Mouse (Mus musculus) gastrocnemius, adult 8-10 months (tissue): ENCODE measurements around the gene Tasp1. TPM values are rescaled to one million over a fixed set of nuclear protein-coding genes. Genes with fewer than 3 reads are reported as not detected.
"Not testable (repeated sequence)": the region's sequence is repeated elsewhere in the genome, so short reads cannot be mapped to it uniquely, and the experiment has no call there.

Experiments used
- DNase-seq, 2 experiments: peaks; one replicate each; pipeline ENCODE4 v3.0.0; 2022; ENCODE audit warnings: low spot score in 2 of 2
- total RNA-seq, 4 experiments: library from RNA; stranded (reverse); gene quantifications; 2 replicates each; pipeline ENCODE4 v1.2.4; 2022

The Tasp1 gene
- total RNA-seq, 4 experiments from 2014 or later = 5.1 to 6.2 (median 5.4) TPM

DNA sequence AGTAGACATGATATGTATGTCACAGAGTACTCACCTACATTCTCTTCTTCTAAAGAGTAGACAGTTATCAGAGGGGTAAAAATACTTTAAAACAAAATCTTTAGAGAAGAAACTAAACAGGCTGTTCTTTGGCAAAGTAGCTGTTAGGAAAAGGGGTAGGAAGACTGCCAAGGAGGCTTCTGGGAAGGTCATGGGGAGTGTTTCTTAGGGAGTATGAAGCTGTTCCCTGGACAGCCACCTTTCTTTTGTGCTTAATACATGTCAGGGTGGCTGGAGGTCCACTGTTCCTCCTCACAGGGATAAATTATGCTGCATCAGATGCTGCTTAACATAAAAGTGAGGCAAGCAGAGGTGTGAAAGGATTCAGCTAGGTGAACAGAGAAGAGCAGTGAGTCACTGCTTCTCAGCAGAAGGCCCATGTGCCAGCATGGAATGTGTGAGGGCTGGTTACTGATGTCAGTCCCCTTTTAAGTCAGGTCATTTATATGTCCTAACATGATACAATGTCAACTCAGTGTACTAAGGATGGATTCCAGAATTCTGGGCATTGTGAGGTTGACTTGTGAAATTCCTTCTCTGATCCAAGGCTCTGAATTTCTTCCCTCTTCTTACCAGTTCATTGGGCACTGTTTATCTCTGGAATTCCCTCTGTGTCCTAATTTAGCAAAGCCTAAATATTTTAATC, 175.1 kb downstream of the Tasp1 start:
- no peak for DNase-seq

DNA sequence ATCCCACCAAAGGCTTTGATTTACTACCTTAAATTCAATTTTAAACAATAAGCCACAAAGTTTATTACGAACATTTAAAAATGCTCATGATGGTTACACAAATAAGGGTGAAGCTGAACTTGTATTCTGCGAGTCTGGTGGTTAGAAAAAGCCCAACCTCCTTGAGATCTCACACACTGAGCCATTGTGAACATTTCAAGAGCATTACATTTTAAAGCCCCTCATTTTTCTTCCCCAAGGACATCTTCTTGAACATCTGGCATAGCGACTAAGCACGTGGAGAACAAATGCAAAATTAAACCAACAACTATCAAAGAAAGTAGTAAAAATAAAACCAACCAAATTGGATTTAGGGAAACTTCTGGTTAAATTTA, 182.4 kb downstream of the Tasp1 start:
- no peak for DNase-seq

DNA sequence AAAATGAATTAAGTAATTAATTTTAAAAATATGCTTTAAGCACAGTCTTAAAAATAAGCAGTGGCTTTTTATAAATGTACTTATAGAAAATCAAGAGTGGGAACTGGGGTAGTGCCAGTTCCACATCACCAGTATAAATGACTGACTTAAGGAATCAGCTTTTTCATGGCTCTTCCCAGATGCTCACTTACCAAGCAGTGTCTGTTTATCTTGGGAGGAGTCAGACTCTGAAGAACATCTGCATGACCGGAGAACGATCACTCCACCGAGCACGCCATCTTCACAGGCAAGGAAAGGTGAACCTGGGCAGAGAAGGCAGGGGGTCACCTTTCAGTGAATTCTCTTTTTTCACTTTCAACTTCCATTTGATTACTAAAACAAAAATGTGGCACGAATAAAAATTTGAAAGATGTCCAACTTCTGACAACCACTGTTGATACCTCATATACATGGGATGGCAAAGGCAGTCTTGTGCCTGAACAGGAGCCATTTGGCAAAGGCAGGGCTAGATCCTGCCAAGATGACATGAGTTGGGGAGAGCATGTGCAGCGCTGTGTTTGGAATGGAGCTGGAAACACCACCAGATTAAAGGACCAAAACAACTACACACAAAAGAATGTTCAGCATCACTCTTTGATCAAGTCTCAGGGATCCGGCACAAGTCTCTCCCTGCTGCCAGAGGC, 182.9 kb downstream of the Tasp1 start:
- no peak for DNase-seq

DNA sequence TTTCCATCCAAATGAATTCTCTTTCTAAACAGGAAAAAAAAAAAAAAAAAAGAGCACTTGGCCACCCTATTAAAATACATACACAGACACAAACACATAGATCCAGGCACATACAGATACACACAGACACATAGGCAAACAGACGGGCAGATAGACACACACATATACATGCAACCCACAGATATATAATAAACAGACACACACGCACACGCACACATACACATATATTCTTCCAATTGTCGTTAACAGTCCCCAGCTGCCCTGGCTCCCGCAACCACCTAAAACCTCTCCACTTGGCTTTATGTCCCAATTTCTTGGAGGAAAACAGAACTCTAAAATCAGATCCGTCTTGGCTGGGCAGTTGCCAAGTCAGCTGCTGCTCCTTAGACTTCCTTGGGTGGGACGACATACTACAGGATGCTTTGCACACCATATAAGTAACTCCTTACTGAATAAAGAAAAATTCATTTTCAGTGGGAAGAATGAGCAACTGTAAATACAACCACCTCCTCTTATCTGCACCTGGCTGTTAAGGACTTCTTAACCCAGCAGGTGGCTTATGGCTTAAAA, 188.5 kb downstream of the Tasp1 start:
- no peak for DNase-seq

DNA sequence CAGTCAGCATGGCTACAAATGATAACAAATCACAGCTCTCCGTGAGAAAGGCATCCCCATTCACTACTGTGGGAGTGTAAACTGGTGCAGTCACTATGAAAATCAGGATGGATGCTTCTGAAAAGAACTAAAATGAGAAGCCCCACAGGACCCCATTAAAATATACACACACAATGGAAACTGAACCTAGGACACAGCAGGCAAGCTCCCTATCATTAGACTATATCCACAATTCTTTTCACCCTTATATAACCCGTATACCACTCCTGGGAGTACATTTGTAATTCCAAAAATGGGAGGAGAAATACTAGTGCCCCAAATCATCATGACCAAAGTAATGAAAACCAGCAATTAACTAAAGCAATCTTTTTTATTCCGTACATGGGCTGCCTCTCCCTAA, 190.7 kb downstream of the Tasp1 start:
- no peak for DNase-seq

DNA sequence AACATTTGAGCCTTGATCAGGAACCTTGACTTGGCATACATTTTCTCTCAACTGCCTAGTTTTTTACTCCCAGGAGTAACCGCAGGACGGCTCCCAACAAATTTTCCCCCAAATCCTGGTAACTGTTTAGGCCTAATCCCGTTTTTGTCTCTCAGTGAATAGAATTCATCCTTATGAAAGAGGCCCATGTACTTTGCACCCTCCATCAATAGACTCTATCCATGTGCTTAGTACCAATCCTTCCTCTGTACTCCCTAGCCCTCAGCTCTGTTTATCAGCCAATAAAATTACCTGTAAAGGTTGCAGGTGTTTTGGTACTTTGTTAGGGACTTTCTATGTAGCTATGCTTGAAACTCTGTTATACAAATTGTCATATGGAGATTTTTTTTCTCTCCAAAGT, 192.4 kb downstream of the Tasp1 start:
- DNase-seq = no peak

DNA sequence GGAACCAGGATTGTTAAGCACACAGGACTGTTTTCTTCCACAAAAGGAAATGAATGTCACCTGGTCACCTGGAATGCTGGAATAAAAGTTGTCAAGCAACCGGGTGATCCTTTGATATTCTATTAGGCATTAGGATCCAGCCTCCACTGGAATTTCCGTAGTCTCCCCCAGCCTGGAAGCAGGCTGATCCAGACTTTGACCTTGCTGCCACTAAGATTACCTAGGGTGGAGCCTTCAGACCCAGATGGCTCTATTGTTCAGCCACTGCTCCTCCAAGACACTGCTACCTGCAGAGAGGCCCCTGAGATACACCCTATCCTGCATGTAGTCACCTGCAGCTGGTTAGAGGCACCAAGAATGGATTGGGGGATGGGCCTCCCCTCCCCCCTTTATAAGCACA, 192.8 kb downstream of the Tasp1 start:
- DNase-seq = no peak

DNA sequence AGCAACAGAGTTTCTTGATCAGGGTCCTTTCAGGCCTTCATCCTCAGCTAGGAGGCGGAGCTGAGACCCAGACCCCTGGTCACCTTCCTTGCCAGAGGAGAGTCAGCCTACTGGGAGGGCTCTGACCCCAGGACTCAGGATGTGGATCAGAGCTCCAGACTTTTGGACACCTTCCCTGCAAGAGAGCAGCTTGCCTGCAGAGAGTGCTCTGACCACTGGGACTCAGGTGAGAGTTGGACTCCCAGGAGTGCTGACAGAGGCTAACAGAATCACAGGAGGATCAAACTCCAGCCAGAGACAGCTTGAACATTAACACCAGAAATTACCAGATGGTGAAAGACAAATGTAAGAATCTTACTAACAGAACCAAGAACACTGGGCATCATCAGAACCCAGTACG, 197.5 kb downstream of the Tasp1 start:
- DNase-seq = not testable (repeated sequence)

DNA sequence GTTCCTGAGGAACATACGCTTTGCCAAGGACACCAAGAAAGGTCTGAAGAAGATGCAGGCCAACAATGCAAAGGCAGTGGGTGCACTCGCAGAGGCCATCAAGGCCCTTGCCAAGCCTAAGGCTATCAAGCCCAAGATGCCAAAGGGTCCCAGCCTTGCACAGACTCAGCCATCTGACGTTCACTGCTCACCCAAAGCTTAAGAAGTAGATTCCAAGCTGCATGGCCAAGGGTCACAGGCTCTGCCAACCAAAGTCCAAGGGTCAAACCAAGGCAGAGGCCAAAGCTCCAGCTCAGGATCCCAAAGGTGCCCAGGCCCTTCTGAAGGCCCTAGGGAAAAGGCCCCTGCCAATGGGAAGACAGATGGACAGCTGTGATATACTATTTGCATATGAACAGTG, 203.2 kb downstream of the Tasp1 start:
- DNase-seq = not testable (repeated sequence)

DNA sequence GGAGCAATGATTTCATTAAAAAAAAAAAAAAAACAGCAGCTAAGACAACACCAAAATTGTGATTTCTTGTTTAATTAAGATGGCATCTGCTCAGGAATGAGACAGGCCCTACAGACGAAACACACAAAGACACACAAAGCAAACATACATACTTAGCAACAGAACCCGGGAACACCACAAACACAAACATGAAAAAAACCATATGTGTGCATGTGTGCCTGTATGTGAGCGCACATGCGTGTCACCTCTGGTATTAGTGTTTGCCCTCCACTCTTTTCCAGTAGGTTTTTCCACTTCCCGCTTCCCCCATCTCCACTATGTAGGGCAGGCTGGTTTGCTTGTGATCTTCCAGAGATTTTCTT, 206.5 kb downstream of the Tasp1 start:
- DNase-seq = no peak

DNA sequence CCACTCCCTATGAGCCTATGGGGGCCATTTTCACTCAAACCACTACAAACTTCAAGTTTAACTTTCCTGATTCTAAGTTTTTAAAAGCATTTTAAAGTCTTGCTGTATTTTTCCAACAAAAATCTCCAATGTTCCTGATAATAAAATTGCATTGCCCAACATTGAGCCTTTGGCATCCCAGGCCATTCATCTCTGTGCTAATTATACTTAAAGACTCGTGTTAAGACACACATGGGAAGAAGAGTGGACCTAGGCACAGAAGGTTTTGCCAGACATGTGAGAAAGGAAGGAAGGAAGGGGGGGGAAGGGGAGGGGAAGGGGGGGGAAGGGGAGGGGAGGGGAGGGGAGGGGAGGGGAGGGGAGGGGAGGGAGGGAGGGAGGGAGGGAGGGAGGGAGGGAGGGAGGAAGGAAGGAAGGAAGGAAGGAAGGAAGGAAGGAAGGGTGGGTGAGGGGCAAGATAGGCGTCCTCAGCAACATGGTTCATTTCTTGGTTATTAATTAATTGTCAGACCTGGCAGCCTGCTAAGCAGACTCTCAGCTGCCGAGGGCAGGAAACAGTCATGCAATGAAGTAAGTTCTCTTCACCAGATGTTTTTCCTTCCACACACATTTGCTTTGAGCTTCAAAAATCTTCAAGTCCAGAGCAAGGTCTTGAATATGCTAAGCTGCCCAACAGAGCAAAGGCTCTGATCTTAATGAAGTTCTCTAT, 207.0 kb downstream of the Tasp1 start:
- no peak for DNase-seq

DNA sequence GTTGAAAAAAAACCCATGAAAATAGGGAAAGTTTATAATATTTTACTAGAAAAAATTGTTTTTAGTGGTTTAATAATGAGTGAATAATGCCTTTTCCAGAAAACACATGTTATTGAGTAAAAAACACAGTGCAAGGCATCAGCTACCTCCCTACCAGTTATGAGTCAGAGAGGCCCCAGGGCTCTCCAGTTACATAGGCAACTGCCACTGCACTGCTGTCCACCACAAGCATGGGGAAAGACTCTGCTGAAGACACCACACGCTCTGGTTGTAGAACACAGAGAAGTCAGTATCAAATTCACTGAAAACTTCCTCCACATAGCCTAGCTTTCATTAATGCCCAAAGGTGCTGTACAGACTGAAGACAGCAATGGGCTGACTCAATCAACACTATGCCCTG, 217.0 kb downstream of the Tasp1 start:
- no peak for DNase-seq

DNA sequence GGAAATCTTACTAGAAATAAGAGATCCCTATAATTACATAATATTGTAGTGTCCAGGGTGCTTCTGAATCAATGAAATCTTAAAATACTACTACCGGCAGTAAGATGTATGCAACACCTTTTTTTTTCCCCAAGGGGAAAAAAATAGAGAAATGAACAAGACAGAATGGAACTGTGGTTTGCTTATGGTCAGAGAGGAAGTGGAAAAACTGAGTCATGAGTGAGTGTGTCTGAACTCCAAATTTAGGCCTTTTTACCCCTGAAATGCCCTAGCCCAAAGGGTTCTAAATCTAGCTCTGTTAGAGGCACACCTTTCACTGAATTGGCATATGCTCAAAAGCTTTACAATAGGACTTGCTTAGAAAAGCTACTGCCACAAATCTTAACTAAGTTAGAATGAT, 225.2 kb downstream of the Tasp1 start:
- no peak for DNase-seq

DNA sequence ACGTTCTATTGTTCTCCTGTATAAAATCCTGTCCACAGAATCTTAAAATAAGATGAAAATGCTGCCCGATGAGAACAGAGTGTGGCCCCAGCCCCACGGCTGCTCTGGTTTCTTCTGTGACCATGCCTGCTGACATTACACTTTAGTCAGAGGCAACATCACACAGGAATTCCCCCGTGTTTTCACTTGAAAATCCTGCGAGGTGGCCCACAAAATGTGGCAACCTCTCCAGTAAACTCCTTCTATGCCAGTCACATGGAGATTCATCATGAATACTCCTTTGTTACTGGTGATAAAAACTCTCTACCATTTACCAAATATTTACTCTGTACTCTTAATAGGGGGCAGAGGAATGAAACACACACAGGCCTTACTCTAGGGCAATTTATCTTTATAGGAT, 225.7 kb downstream of the Tasp1 start:
- DNase-seq = no peak

DNA sequence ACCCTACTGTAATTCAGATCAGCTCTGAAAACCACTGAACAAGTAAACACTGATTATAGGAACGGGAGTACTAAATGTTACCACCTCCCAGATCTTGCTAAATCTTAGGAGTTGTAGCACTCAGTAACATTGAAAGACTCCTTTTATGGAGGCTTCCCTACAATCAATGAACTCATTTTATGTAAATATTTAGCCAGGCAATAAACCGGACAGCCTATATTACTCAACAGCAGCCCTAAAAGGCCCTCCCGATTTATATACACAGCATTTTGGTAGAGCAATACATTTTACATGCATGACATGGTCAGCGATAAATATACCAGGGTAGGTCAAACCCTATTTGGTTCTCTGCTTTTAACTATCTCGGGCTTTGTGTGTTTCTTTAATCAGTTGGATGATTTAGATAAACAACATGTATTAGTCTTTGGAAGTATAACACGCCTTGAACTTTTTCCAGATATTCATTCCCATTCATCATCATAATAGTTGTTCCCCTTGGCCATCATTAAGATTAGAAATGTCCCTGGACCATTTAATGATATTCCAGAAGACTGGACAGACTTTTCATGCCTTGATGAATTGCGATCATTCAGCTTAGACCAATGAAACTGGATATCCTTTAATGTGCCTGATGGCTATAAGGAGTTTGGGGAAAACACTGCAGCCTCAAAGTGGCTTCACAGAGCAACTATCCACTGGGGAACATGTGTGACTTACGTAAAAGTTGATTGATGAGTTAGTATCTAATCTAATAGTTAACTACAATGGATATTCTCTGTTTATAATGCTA, 244.8 kb downstream of the Tasp1 start:
- no peak for DNase-seq

DNA sequence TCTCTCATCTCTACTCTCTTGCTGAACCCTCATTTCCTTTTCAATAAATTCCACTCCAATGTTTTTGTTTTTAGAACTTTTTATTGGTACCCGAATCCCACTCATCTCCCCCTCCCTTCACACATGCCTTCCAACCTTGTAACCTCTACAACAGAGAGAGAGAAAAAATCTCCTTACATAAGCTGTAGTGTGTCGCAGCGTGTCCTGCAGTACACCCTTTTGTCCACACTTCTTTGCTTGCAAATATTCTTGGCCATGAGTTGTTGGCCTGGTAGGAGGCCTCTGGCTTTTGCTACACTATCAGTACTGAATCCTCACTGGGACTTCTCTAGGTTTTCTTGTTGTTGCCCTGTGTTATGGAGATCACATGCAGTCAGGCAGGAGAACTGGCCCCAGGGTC, 249.3 kb downstream of the Tasp1 start:
- DNase-seq = no peak

DNA sequence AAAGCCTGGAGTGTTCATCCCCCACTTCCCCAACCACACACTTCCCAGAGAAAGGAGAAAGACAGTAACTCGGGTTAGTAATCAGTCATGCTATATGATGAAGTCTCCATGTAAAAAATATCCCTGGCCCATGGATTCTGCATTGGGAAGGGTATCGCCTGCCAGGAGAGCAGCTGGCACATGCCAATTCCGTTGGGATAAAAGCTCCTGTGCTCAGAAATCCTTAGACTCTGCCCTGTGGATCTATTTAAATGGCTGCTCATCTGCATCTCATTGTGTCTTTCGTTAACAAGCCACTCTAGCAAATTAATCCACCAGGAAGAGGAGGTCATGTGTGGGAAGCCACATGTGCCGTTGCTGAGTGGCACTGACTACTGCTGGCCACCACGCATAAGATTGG, 258.7 kb downstream of the Tasp1 start:
- DNase-seq = no peak

DNA sequence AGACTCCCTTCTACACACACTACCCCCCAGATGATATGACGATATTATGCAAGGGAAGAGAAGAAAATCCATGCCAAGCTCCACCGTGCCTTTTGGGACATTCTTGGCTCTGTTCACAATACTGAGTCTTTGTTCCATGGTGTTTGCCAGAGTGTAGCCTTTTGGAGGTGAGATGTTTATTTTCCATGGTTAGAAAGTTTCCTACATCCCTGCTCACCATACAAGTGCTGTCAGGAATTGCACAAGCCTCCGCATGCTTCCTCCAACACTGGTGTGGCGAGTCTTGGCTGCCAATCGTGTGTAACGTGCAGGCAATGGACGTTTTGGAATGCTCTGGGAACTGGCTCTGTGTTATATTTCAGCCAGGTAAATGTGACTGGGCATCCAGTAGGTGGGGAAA, 262.6 kb downstream of the Tasp1 start:
- DNase-seq = no peak

DNA sequence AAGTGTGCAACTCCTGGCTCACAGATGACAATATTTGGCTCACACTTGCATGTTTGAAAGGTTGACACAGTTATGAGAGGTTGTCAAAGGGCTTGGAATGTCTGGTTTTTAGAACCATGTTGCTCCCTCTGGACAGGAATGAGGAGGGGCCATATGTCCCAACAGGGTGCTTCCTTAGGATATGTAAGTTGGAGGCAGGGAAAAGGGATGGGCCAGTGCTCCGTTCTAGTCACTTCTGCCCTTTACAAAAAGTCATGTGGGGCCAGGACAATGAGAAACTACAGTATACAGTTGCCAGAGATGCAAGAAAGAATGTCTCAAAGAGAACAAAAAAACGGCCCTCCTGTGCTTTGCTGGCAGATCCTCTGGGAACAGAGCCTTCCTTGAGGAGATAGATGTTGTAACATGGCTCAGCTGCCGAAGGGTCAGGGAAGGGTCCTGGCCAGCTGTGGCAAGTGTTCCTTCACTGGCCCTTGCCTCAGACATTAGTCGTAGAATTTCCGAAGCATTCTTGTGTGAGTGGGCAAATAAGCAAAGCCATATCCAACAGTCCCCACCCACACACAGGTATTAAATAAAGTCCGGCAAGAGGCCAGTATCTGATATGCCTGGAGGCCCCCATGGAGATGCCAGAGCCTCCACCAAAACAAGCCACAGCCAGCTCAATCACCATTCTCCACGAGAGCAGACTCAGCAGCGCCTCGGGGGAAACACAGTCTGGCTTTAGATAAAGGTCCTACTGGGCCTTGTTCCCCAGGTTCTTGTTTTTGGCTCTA, 274.1 kb downstream of the Tasp1 start:
- DNase-seq = no peak

DNA sequence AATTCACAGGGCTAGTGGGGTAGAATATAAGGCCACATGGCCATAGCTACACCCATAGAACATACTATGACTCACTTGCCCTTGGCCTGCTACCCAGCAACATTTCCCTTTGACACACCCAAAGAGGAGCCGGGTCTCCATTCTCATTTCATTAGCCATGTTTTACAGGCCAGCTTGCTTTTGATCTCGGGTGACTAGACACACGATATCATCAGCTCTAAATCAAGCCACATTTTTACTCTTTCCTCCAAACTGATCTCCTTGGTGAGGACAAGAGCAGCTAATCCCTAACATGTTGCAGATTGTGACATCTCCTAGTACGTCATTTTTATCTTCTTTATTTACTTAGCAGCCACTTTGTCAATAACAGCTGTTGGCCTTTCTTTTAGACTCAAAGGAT, 277.9 kb downstream of the Tasp1 start:
- no peak for DNase-seq

DNA sequence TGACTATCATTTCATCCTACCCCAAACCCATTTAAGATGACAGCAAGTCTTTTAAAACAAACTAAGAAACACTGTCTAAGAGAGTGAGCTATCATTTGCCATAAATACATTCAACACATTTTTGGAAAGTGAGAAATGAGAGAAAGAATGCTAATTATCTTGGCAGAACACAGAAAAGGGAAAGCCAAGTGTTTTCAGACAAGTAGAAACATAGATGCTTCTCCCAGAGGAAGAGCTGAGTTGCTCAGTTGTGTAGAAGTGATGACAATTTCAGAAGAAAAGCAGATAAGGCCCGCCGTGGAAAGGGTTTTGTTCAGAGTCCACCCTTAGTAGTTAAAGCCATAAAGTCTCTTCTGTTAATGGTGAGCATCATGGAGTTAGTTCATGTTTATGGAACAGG, 281.7 kb downstream of the Tasp1 start:
- no peak for DNase-seq
